Mouse (Mus musculus) E14TG2a.4 (cell line): Measurements from ENCODE around the gene Hoxa10.

Source experiments
- CTCF ChIP-seq: conservative IDR thresholded peaks from 2 replicates; pipeline ENCODE4 v1.5.1; 2014; ENCODE audit warnings: low read length
- NANOG ChIP-seq: IDR thresholded peaks from 2 replicates; pipeline ENCODE4 v1.6.1; 2014; ENCODE audit warnings: borderline replicate concordance, low read length, mixed read lengths
- POU5F1 ChIP-seq: IDR thresholded peaks from 2 replicates; pipeline ENCODE4 v1.6.1; 2014; ENCODE audit warnings: low read length, borderline replicate concordance

DNA sequence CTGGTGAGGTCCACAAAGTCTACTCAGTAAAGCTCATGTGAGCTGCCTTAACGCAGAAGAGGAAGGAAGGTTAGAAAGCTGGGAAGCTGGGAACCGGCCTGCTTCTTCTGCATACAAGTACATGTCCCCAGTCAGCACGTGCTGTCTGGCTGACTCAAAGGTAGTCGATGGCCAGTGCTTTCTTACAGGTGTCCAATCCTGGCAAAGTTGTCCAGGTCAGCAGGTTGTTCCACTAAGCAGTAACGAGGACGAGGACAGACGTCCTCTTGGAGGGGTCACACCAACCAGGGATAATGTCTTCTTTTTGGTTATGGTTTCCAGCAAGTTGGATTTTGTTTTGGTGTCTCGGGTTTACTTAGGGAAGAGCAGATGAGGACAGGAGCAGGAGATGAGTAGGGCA is 50.7 kb downstream of the Hoxa10 start:
- TF ChIP-seq CTCF (no peak), POU5F1 (no peak), NANOG (no peak)
